Mouse (Mus musculus) testis, adult 2 months (tissue): ENCODE results near the gene Tmem269. TPM values are rescaled to one million over a fixed set of nuclear protein-coding genes. Genes with fewer than 3 reads are reported as not detected.

Source experiments
- H3K27ac ChIP-seq: fragments of 200-500 bp; 2 replicates; pipeline ENCODE4 v1.5.1; 2012; ENCODE audit warnings: low read depth, low read length; ENCODE audit not compliant: control insufficient read depth, insufficient read depth
- H3K27me3 ChIP-seq: fragments of 200-500 bp; 2 replicates; pipeline ENCODE4 v1.6.1; 2012; ENCODE audit warnings: mild to moderate bottlenecking, low read length, moderate library complexity; ENCODE audit not compliant: control insufficient read depth, insufficient read depth
- H3K36me3 ChIP-seq: fragments of 200-500 bp; 2 replicates; pipeline ENCODE4 v1.6.1; 2012; ENCODE audit warnings: mild to moderate bottlenecking, low read length; ENCODE audit not compliant: control insufficient read depth, insufficient read depth
- H3K4me1 ChIP-seq: fragments of 200-500 bp; 2 replicates; pipeline ENCODE4 v1.6.1; 2012; ENCODE audit warnings: low read length; ENCODE audit not compliant: control insufficient read depth, insufficient read depth
- H3K4me3 ChIP-seq: fragments of 200-500 bp; 2 replicates; pipeline ENCODE4 v1.5.1; 2012; ENCODE audit warnings: low read depth, mild to moderate bottlenecking, low read length, moderate library complexity, mixed read lengths; ENCODE audit not compliant: control insufficient read depth
- CTCF ChIP-seq: fragments of 200-500 bp; IDR thresholded peaks from 2 replicates; pipeline ENCODE4 v1.5.1; 2012; ENCODE audit warnings: low read depth, mild to moderate bottlenecking, inconsistent platforms, low read length, moderate library complexity; ENCODE audit not compliant: control insufficient read depth, insufficient read depth, insufficient replicate concordance
- POLR2A ChIP-seq: fragments of 200-500 bp; IDR thresholded peaks from 2 replicates; pipeline ENCODE4 v1.6.1; 2012; ENCODE audit warnings: low read depth, mild to moderate bottlenecking, inconsistent platforms, low read length, moderate library complexity; ENCODE audit not compliant: control insufficient read depth
- polyA plus RNA-seq: library from polyadenylated mRNA; depleted of rRNA; stranded (reverse); fragments of >200 nt; gene quantifications from 2 replicates; pipeline ENCODE4 v1.2.3, GENCODE M21; 2012

Tmem269 gene
- polyA plus RNA-seq, 1 experiment, result 136 TPM

- H3K36me3 ChIP-seq, result no peaks in the 10 kb centered on the region
- no peak for TF ChIP-seq CTCF
- no peak for TF ChIP-seq POLR2A
- no peak within 1 kb of the TSS for H3K27ac ChIP-seq
Observed at GRCm38 (mm10) chr4:119189864-119190263, 28.2 kb downstream of the Tmem269 start, which contains the start of gene Ermap. Ermap (minus strand) TSS chr4:119190011.

GRCm38 (mm10) chr4:119189392-119189791 is 28.6 kb downstream of the Tmem269 start:
- Histone ChIP-seq H3K36me3 (no peaks in the 10 kb centered on the region), H3K4me3 (no peak overlapping the region), H3K27ac (no peak overlapping the region), H3K4me1 (no peaks in the 10 kb centered on the region), H3K27me3 (no peaks in the 10 kb centered on the region)
- TF ChIP-seq CTCF, result no peak
- no peak for TF ChIP-seq POLR2A

More at GRCm38 (mm10) chr4:119189864-119190263, 28.2 kb downstream of the Tmem269 start, which contains the start of gene Ermap:
- H3K4me1 ChIP-seq, result no peaks in the 10 kb centered on the region
- no peak within 1 kb of the TSS for H3K4me3 ChIP-seq
- H3K27me3 ChIP-seq, result no peaks in the 10 kb centered on the region

DNA sequence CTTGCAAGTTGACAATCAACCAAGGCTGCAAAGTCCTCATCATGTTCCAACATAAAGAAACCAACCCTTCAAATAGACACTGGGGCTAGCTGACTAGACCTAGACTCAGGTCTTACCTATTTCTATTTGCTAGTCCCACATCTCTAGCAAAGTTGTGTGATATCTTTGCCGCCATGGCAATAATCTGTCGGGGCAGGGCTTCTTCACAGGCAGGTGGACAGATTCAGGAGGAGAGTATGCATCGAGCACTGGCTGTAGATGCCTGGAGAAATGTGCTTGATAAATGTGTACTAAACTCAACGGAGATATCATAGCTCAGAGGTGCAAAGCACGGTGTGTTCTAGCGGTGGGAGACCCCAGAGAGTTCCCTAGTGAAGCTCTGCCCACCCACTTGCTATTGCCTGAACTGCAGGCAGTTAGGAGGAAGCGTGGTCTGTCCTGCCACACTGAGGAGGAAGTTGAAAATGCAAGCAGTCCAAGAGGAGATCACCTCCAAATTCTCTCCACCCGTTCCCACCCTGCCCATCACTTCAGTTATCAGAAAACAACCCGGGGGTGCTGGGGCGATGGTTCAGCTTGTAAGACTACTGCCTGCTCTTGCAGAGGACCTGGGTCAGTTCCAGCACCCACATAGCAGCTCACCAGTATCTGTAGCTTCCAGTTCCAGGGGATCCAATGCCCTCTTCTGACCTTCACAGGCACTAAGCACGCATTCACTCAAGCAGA is 29.8 kb downstream of the Tmem269 start:
- no peak overlapping the region for H3K27ac ChIP-seq
- TF ChIP-seq POLR2A (no peak), CTCF (peak; percentile 46; the same call in 1 of the 2 replicates)
- H3K27me3 ChIP-seq, result no peaks in the 10 kb centered on the region
- H3K36me3 ChIP-seq, result no peaks in the 10 kb centered on the region
- no peak overlapping the region for H3K4me3 ChIP-seq
- H3K4me1 ChIP-seq, result no peaks in the 10 kb centered on the region

DNA sequence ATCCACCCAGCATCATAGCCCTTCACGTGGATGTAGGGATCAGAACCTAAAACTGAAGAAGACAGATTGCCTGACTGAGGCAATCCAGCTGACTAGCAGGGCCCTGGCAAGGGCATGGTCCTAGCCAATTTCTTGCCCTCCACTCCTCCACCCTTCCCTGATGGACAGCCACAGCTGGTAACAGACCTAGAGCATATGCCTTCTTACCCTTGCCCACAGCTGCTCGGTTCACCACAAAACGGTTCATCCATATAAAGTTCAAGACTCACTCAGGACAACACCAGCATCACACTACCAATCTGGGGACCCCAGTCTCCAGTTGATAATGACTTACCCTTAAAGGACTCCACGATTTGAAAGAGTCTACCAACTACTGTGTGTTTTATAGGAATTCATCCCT is 32.2 kb downstream of the Tmem269 start:
- Histone ChIP-seq H3K4me1 (no peaks in the 10 kb centered on the region), H3K27me3 (no peaks in the 10 kb centered on the region), H3K36me3 (no peaks in the 10 kb centered on the region), H3K4me3 (no peak overlapping the region), H3K27ac (no peak overlapping the region)
- TF ChIP-seq POLR2A, result no peak
- TF ChIP-seq CTCF, result no peak

GRCm38 (mm10) chr4:119183525-119183924 is 34.5 kb downstream of the Tmem269 start:
- TF ChIP-seq CTCF, result no peak
- no peak for TF ChIP-seq POLR2A
- no peaks in the 10 kb centered on the region; the same call in 1 of the 2 replicates for H3K4me1 ChIP-seq
- H3K4me3 ChIP-seq, result no peak overlapping the region
- H3K27ac ChIP-seq, result no peak overlapping the region
- H3K27me3 ChIP-seq, result no peaks in the 10 kb centered on the region
- no peaks in the 10 kb centered on the region for H3K36me3 ChIP-seq

- no peak overlapping the region for H3K27ac ChIP-seq
- no peaks in the 10 kb centered on the region; the same call in 1 of the 2 replicates for H3K4me1 ChIP-seq
- H3K36me3 ChIP-seq, result no peaks in the 10 kb centered on the region
- no peaks in the 10 kb centered on the region for H3K27me3 ChIP-seq
- H3K4me3 ChIP-seq, result no peak overlapping the region
- TF ChIP-seq CTCF (no peak), POLR2A (no peak)
Observed at GRCm38 (mm10) chr4:119181456-119181855, 36.6 kb downstream of the Tmem269 start.

DNA sequence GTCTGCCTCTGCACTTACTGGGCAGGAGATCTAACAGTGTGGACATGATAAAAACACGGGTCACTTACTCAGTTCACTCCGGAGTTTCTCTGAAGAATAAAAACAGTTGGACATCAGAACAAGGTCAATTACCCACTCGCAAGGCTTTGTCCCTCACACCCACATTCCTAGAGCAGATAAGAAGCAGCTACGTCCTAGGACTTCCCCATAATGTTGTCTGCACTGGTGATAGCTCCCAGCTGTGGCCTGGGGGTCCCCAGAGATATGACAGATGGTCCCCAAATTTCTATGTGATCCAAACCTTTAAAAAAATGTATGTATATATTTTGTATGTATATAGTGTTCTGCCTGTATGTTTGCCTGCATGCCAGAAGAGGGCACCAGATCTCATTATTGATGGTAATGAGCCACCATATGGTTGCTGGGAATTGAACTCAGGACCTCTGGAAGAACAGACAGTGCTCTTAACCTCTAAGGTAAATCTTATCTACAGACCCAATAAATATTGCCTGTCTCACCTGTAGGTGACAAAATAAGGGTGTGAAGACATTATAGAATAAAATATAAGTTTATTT is 37.8 kb downstream of the Tmem269 start:
- H3K27ac ChIP-seq, result no peak overlapping the region
- H3K4me1 ChIP-seq, result no peaks in the 10 kb centered on the region; the same call in 1 of the 2 replicates
- H3K36me3 ChIP-seq, result no peaks in the 10 kb centered on the region
- TF ChIP-seq POLR2A (no peak), CTCF (no peak)
- H3K4me3 ChIP-seq, result no peak overlapping the region
- no peaks in the 10 kb centered on the region for H3K27me3 ChIP-seq
